18 mouse cellular contexts compared by ENCODE assay signal in genomic region chr15:31319046-31319445, GRCm38 (mm10). TPM values are rescaled to one million over a fixed set of nuclear protein-coding genes. Genes with fewer than 3 reads are reported as not detected.
A peak's percentile ranks its signal among the peaks of the same experiment; 100 is the strongest.
DNase-seq lines count a peak whose midpoint lies in the region; ATAC-seq and TF ChIP-seq lines count a peak whose summit lies in the region.
"Had no signal": no experiment of that assay in that cellular context is flagged by ENCODE, and none has a peak within 500 bp of the region (broad histone marks: within the 10 kb centered on the region; RNA-seq: fewer than 3 reads in every experiment).

No protein-coding gene starts in this region.

- peak; percentile 25 for DNase-seq in hindbrain, embryonic 10.5 days (ENCODE audit: low spot score)
- DNase-seq in hindbrain, embryonic 14.5 days (ENCODE audit: low spot score) = no peak
- peak; percentile 62 for DNase-seq in lung, postnatal 0 days (ENCODE audit: low spot score)
- no peak for DNase-seq in lung, postnatal 36 days
- DNase-seq in limb, embryonic 14.5 days (ENCODE audit: low spot score) = no peak
- DNase-seq in B cell, adult 2 months = no peak
- DNase-seq: adrenal gland, postnatal 25 days; cerebellum, adult 18-20 months; cerebellum, postnatal 36 days; kidney, adult 2 months; kidney, postnatal 4 days; right cerebral cortex, postnatal 14 days had no signal

- ATAC-seq in hindbrain, embryonic 14.5 days (ENCODE audit: low FRiP score) = no peak
- ATAC-seq in lung, postnatal 0 days = peak; percentile 69
- no peak for ATAC-seq in embryonic facial prominence, embryonic 12.5 days (ENCODE audit: insufficient number of reproducible peaks, insufficient read depth, low FRiP score, low TSS enrichment)
- no peak for ATAC-seq in limb, embryonic 14.5 days (ENCODE audit: low FRiP score, low read depth)
- no peak for ATAC-seq in inflammation-experienced regulatory T-cells, adult 6 months
- ATAC-seq: liver, embryonic 12.5 days; midbrain, embryonic 13.5 days had no signal

- TF ChIP-seq EP300 in lung, postnatal 0 days (IDR thresholded peaks at IDR 0.05) = no peak

- H3K4me1 ChIP-seq in hindbrain, embryonic 10.5 days (replicated peaks) = peaks cover 26% of the 10 kb centered on the region
- H3K4me1 ChIP-seq in hindbrain, embryonic 14.5 days (replicated peaks; ENCODE audit: control insufficient read depth, insufficient read depth, low read length) = peaks cover 16% of the 10 kb centered on the region; the same call in 1 of the 2 replicates
- H3K4me1 ChIP-seq in lung, postnatal 0 days (ENCODE audit: insufficient read depth, low read depth, low read length) = peaks cover 5% of the 10 kb centered on the region; the same call in 1 of the 2 replicates
- H3K4me1 ChIP-seq in embryonic facial prominence, embryonic 12.5 days = peaks cover 14% of the 10 kb centered on the region
- H3K4me1 ChIP-seq in limb, embryonic 14.5 days (ENCODE audit: control insufficient read depth, insufficient read depth, low read length) = peaks cover 18% of the 10 kb centered on the region
- H3K4me1 ChIP-seq: liver, embryonic 12.5 days; stomach, embryonic 15.5 days had no signal

- H3K4me3 ChIP-seq in hindbrain, embryonic 10.5 days = no peak overlapping the region
- no peak overlapping the region for H3K4me3 ChIP-seq in hindbrain, embryonic 14.5 days (replicated peaks; ENCODE audit: low read length)
- no peak overlapping the region for H3K4me3 ChIP-seq in lung, postnatal 0 days (ENCODE audit: low read depth, low read length)
- no peak overlapping the region for H3K4me3 ChIP-seq in embryonic facial prominence, embryonic 12.5 days
- no peak overlapping the region for H3K4me3 ChIP-seq in limb, embryonic 14.5 days (replicated peaks; ENCODE audit: low read length)
- H3K4me3 ChIP-seq: heart, embryonic 10.5 days; liver, embryonic 12.5 days; midbrain, embryonic 13.5 days; stomach, embryonic 15.5 days had no signal

- H3K9me3 ChIP-seq in hindbrain, embryonic 10.5 days = peaks cover 5% of the 10 kb centered on the region; the same call in 1 of the 2 replicates
- H3K9me3 ChIP-seq in hindbrain, embryonic 14.5 days (ENCODE audit: control insufficient read depth, low read length) = no peaks in the 10 kb centered on the region
- no peaks in the 10 kb centered on the region for H3K9me3 ChIP-seq in lung, postnatal 0 days (ENCODE audit: low read length)
- H3K9me3 ChIP-seq in embryonic facial prominence, embryonic 12.5 days = no peaks in the 10 kb centered on the region
- H3K9me3 ChIP-seq in limb, embryonic 14.5 days (ENCODE audit: control insufficient read depth, low read length) = no peaks in the 10 kb centered on the region
- H3K9me3 ChIP-seq: heart, embryonic 10.5 days; midbrain, embryonic 13.5 days; stomach, embryonic 15.5 days had no signal

- no peak for TF ChIP-seq POLR2A in limb, embryonic 14.5 days (IDR thresholded peaks at IDR 0.05; ENCODE audit: borderline replicate concordance, extremely low read depth, insufficient read depth, insufficient read length)

- TF ChIP-seq CTCF in lung, postnatal 0 days (IDR thresholded peaks at IDR 0.05) = no peak

- H3K36me3 ChIP-seq in hindbrain, embryonic 10.5 days = no peaks in the 10 kb centered on the region
- no peaks in the 10 kb centered on the region for H3K36me3 ChIP-seq in hindbrain, embryonic 14.5 days (replicated peaks; ENCODE audit: control insufficient read depth, insufficient read depth)
- no peaks in the 10 kb centered on the region for H3K36me3 ChIP-seq in lung, postnatal 0 days (ENCODE audit: insufficient read depth, low read length)
- H3K36me3 ChIP-seq in embryonic facial prominence, embryonic 12.5 days = no peaks in the 10 kb centered on the region
- H3K36me3 ChIP-seq in limb, embryonic 14.5 days (ENCODE audit: control insufficient read depth, insufficient read depth, low read length) = no peaks in the 10 kb centered on the region
- H3K36me3 ChIP-seq: liver, embryonic 12.5 days; midbrain, embryonic 13.5 days; stomach, embryonic 15.5 days had no signal

- H3K4me2 ChIP-seq in hindbrain, embryonic 14.5 days (replicated peaks) = no peak overlapping the region
- H3K4me2 ChIP-seq in lung, postnatal 0 days (replicated peaks; ENCODE audit: low read depth, low read length) = no peak overlapping the region
- H3K4me2 ChIP-seq in embryonic facial prominence, embryonic 12.5 days (replicated peaks) = no peak overlapping the region
- H3K4me2 ChIP-seq in limb, embryonic 14.5 days (replicated peaks; ENCODE audit: low read depth, low read length, severe bottlenecking) = no peak overlapping the region
- H3K4me2 ChIP-seq: liver, embryonic 12.5 days; midbrain, embryonic 13.5 days; stomach, embryonic 15.5 days had no signal

- no peak overlapping the region for H3K9ac ChIP-seq in hindbrain, embryonic 14.5 days
- no peak overlapping the region for H3K9ac ChIP-seq in lung, postnatal 0 days (replicated peaks; ENCODE audit: low read depth)
- no peak overlapping the region for H3K9ac ChIP-seq in embryonic facial prominence, embryonic 12.5 days
- H3K9ac ChIP-seq in limb, embryonic 14.5 days (ENCODE audit: low read depth, low read length, severe bottlenecking) = no peak overlapping the region
- H3K9ac ChIP-seq: liver, embryonic 12.5 days; midbrain, embryonic 13.5 days; stomach, embryonic 15.5 days had no signal

- peak overlapping the region; percentile 71 for H3K27ac ChIP-seq in hindbrain, embryonic 10.5 days
- H3K27ac ChIP-seq in hindbrain, embryonic 14.5 days = no peak overlapping the region
- H3K27ac ChIP-seq in lung, postnatal 0 days (ENCODE audit: low read length) = 0 out of 2 replicates have a peak overlapping the region, but pooled peaks have one; percentile 9
- H3K27ac ChIP-seq in embryonic facial prominence, embryonic 12.5 days = peak overlapping the region; percentile 37; the same call in 1 of the 2 replicates
- peak overlapping the region; percentile 56 for H3K27ac ChIP-seq in limb, embryonic 14.5 days (replicated peaks; ENCODE audit: low read depth, low read length)
- H3K27ac ChIP-seq: heart, embryonic 10.5 days; liver, embryonic 12.5 days; midbrain, embryonic 13.5 days; stomach, embryonic 15.5 days had no signal

- WGBS in hindbrain, embryonic 10.5 days = 45% methylated on average over 4 of the region's 4 CpGs
- WGBS in hindbrain, embryonic 14.5 days = 42% methylated on average over 4 of the region's 4 CpGs
- WGBS in lung, postnatal 0 days = 38% methylated on average over 4 of the region's 4 CpGs
- WGBS in embryonic facial prominence, embryonic 12.5 days = 59% methylated on average over 4 of the region's 4 CpGs
- WGBS in limb, embryonic 14.5 days = 63% methylated on average over 4 of the region's 4 CpGs

- no peaks in the 10 kb centered on the region for H3K27me3 ChIP-seq in hindbrain, embryonic 10.5 days (ENCODE audit: insufficient read depth, poor library complexity, severe bottlenecking)
- no peaks in the 10 kb centered on the region for H3K27me3 ChIP-seq in hindbrain, embryonic 14.5 days (ENCODE audit: control insufficient read depth, insufficient read depth, low read length)
- no peaks in the 10 kb centered on the region for H3K27me3 ChIP-seq in lung, postnatal 0 days (replicated peaks; ENCODE audit: insufficient read depth, low read length)
- no peaks in the 10 kb centered on the region for H3K27me3 ChIP-seq in embryonic facial prominence, embryonic 12.5 days
- no peaks in the 10 kb centered on the region for H3K27me3 ChIP-seq in limb, embryonic 14.5 days (ENCODE audit: control insufficient read depth, insufficient read depth, low read length)
- H3K27me3 ChIP-seq: liver, embryonic 12.5 days; midbrain, embryonic 13.5 days; stomach, embryonic 15.5 days had no signal

RNA-seq across cellular contexts. Expression of gene Ankrd33b, which starts 48.5 kb away (rescaled TPM):
- polyA plus RNA-seq in hindbrain, embryonic 10.5 days (2016; fragmentation: Nextera tagmentation; extraction: Ambion mirVana) = 0.39 and 0.56 TPM in 2 replicates
- 0.65 and 1.3 TPM in 2 replicates for polyA plus RNA-seq in hindbrain, embryonic 14.5 days (2014; fragmentation: Nextera tagmentation; extraction: Ambion mirVana)
- 18.7 and 19.8 TPM in 2 replicates for polyA plus RNA-seq in lung, postnatal 0 days (2015; fragmentation: Nextera tagmentation; extraction: Ambion mirVana)
- 0.55 and 0.74 TPM in 2 replicates for polyA plus RNA-seq in embryonic facial prominence, embryonic 12.5 days (2016; fragmentation: Nextera tagmentation; extraction: Ambion mirVana)
- 0.38 and 0.59 TPM in 2 replicates for polyA plus RNA-seq in limb, embryonic 14.5 days (2012; rRNA removed)
- 0.52 and 0.53 TPM in 2 replicates for polyA plus RNA-seq in limb, embryonic 14.5 days (2014; fragmentation: Nextera tagmentation; extraction: Ambion mirVana)
- polyA plus RNA-seq in inflammation-experienced regulatory T-cells, adult 6 months (2017; shearing (Covaris generic)) = not detected

Comparison
In these comparisons a context has a peak if more than half of its experiments do, and no peak if none do; other contexts are left out.
1. DNase-seq: peak in hindbrain, embryonic 10.5 days (single experiment) and lung, postnatal 0 days (single experiment); none in hindbrain, embryonic 14.5 days (single experiment), lung, postnatal 36 days (single experiment), limb, embryonic 14.5 days (single experiment) and B cell, adult 2 months (0 of 2).